Mouse (Mus musculus) heart, embryonic 13.5 days (tissue): ENCODE results near the gene Csgalnact2. TPM values are rescaled to one million over a fixed set of nuclear protein-coding genes. Genes with fewer than 3 reads are reported as not detected.

Source experiments
- ATAC-seq: fragments of 200-750 bp; cut with Nextera tagmentation; 2 replicates; pipeline ENCODE4 v1.8.0; 2017; ENCODE audit warnings: moderate TSS enrichment; ENCODE audit not compliant: insufficient number of reproducible peaks, low FRiP score, low TSS enrichment; ENCODE audit errors: extremely low read depth
- H3K27ac ChIP-seq: fragments of 300-500 bp; sonication (generic); replicated peaks from 2 replicates; pipeline ENCODE4 v1.5.1; 2015; ENCODE audit warnings: moderate library complexity, mild to moderate bottlenecking, inconsistent platforms
- H3K27me3 ChIP-seq: fragments of 300-500 bp; sonication (generic); replicated peaks from 2 replicates; pipeline ENCODE4 v1.6.1; 2015; ENCODE audit warnings: mild to moderate bottlenecking, inconsistent platforms
- H3K36me3 ChIP-seq: fragments of 300-500 bp; sonication (generic); 2 replicates; pipeline ENCODE4 v1.6.1; 2015; ENCODE audit warnings: mild to moderate bottlenecking, inconsistent platforms
- H3K4me1 ChIP-seq: fragments of 300-500 bp; sonication (generic); 2 replicates; pipeline ENCODE4 v1.6.1; 2015; ENCODE audit warnings: inconsistent platforms
- H3K4me2 ChIP-seq: fragments of 300-500 bp; sonication (generic); 2 replicates; pipeline ENCODE4 v1.6.1; 2015; ENCODE audit warnings: inconsistent platforms, mild to moderate bottlenecking, moderate library complexity
- H3K4me3 ChIP-seq: fragments of 300-500 bp; sonication (generic); 2 replicates; pipeline ENCODE4 v1.5.1; 2015; ENCODE audit warnings: moderate library complexity, mild to moderate bottlenecking, inconsistent platforms
- H3K9ac ChIP-seq: fragments of 300-500 bp; sonication (generic); 2 replicates; pipeline ENCODE4 v1.6.1; 2015; ENCODE audit warnings: inconsistent platforms, mild to moderate bottlenecking, moderate library complexity
- H3K9me3 ChIP-seq: fragments of 300-500 bp; sonication (generic); 2 replicates; pipeline ENCODE4 v1.6.1; 2016; ENCODE audit warnings: inconsistent platforms
- WGBS: fragments of 180-500 bp; shearing (Covaris S2); methylation state at CpG from one replicate; pipeline ENCODE4 v1.1.7; 2015; ENCODE audit warnings: mixed read lengths; 5-methylcytosine and 5-hydroxymethylcytosine counted together
- polyA plus RNA-seq: library from polyadenylated mRNA; unstranded; fragments of >200 nt; fragmentation: Nextera tagmentation; extraction: Ambion mirVana; gene quantifications from 2 replicates; pipeline ENCODE4 v1.2.1, GENCODE M21; 2015

Csgalnact2 gene
- 9.3 and 9.7 TPM in 2 replicates for polyA plus RNA-seq

DNA sequence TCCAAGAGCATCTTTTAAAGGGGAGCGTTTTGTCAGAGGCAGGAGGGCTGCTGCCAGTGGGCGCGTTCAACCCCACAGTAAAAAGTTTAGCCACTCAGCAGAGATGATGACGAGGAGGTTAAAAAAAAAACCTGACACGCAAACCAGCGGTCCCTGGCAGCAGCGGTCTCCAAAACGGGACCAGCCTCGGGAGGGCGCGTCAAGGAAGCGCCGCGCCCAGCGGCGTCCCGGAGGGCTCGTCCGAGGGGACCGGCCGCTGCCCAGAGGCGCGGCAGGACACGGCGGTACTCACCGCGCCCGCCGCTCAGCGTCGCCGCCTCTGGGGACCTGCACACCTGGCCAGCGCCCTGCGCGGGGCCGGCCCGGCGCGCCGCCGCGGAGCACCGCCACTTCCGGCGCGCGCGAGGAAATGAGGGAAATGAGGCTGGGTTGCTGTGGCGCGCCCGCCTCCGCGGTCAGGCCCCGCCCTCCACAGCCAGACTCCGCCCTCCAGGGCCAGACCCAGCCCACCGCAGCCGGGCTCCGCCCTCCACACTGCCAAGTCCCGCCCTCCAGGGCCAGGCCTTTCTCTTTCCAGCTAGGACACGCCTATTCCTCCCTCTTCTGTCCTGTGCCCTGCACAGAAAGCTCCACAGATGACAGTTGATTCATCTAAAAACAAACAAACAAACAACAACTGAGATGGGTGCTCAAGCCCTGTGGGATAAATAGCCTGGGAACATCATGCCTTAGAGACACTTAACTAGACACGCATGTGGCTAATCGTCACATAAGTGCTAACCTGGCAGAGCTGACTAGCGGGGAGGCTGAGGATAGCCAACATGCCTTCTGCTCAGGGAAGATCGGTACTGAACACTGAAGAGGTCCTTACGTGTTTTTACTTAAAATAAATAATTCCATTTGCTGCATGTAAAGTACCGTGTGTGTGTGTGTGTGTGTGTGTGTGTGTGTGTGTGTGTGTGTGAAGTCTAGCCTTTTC, at the start of gene Csgalnact2:
TSS of gene Csgalnact2 (minus strand) at position 410 of the 979 bp plus-strand sequence.
- H3K9ac ChIP-seq, result peak within 1 kb of the TSS; percentile 86
- ATAC-seq, result peak; percentile 97
- no peaks in the 10 kb centered on the region for H3K9me3 ChIP-seq
- peaks cover 7% of the 10 kb centered on the region for H3K4me1 ChIP-seq
- no peaks in the 10 kb centered on the region; the same call in 1 of the 2 replicates for H3K27me3 ChIP-seq
- peak within 1 kb of the TSS; percentile 78 for H3K27ac ChIP-seq
- H3K36me3 ChIP-seq, result no peaks in the 10 kb centered on the region
- peak within 1 kb of the TSS; percentile 88 for H3K4me2 ChIP-seq
- WGBS, result 7% methylated on average over 63 of the region's 66 CpGs
- H3K4me3 ChIP-seq, result peak within 1 kb of the TSS; percentile 79

- Histone ChIP-seq H3K27me3 (peaks cover 46% of the 10 kb centered on the region), H3K36me3 (no peaks in the 10 kb centered on the region), H3K4me2 (peak overlapping the region; percentile 22; the same call in 1 of the 2 replicates), H3K9ac (no peak overlapping the region), H3K9me3 (no peaks in the 10 kb centered on the region), H3K4me1 (peaks cover 10% of the 10 kb centered on the region), H3K27ac (no peak overlapping the region), H3K4me3 (no peak overlapping the region)
- ATAC-seq, result no peak
- WGBS, result 21% methylated on average over 9 of the region's 9 CpGs
Measured at GRCm38 (mm10) chr6:118188599-118188998, 49.7 kb upstream of the Csgalnact2 start.

- Histone ChIP-seq H3K27me3 (peaks cover 32% of the 10 kb centered on the region), H3K4me3 (no peak overlapping the region), H3K36me3 (no peaks in the 10 kb centered on the region), H3K27ac (no peak overlapping the region), H3K9ac (no peak overlapping the region), H3K4me2 (no peak overlapping the region), H3K4me1 (peaks cover 8% of the 10 kb centered on the region), H3K9me3 (no peaks in the 10 kb centered on the region)
- ATAC-seq, result no peak
- 84% methylated on average over 3 of the region's 3 CpGs for WGBS
Measured at GRCm38 (mm10) chr6:118187285-118187641, 48.3 kb upstream of the Csgalnact2 start.

- H3K27me3 ChIP-seq, result peaks cover 31% of the 10 kb centered on the region
- no peak overlapping the region for H3K9ac ChIP-seq
- H3K36me3 ChIP-seq, result no peaks in the 10 kb centered on the region
- no peak overlapping the region for H3K4me2 ChIP-seq
- H3K27ac ChIP-seq, result no peak overlapping the region
- WGBS, result 76% methylated on average over 17 of the region's 17 CpGs
- ATAC-seq, result no peak
- H3K4me1 ChIP-seq, result peaks cover 8% of the 10 kb centered on the region
- no peak overlapping the region for H3K4me3 ChIP-seq
- no peaks in the 10 kb centered on the region for H3K9me3 ChIP-seq
Measured at GRCm38 (mm10) chr6:118186620-118187284, 47.8 kb upstream of the Csgalnact2 start.

DNA sequence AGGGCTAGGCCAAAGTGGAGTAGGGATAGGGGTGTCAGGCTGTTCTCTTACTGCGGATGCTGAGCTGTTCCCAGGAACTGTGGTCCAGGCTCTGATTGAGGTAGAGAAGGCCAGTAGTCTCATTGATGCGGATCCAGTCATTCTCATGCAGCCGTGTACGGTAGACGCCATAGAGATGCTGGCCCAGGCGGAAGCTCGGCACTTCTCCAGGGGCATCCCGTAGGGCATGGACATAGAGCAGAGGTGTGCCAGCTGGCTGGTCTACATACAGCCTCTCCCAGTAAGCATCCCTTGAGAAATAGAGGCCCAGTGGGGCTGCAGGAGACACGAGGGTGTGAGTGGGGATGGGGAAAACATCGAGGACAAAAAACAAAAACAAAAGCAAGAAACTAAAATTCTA, 45.2 kb upstream of the Csgalnact2 start:
- H3K9ac ChIP-seq, result no peak overlapping the region
- H3K27me3 ChIP-seq, result peaks cover 22% of the 10 kb centered on the region
- 83% methylated on average over 10 of the region's 10 CpGs for WGBS
- H3K27ac ChIP-seq, result no peak overlapping the region
- H3K4me2 ChIP-seq, result no peak overlapping the region
- no peaks in the 10 kb centered on the region for H3K9me3 ChIP-seq
- H3K4me3 ChIP-seq, result no peak overlapping the region
- ATAC-seq, result no peak
- H3K4me1 ChIP-seq, result peaks cover 13% of the 10 kb centered on the region
- no peaks in the 10 kb centered on the region for H3K36me3 ChIP-seq

GRCm38 (mm10) chr6:118180085-118180423, 41.1 kb upstream of the Csgalnact2 start:
- Histone ChIP-seq H3K27ac (no peak overlapping the region), H3K4me2 (0 out of 2 replicates have a peak overlapping the region, but pooled peaks have one; percentile 8), H3K36me3 (no peaks in the 10 kb centered on the region), H3K9ac (no peak overlapping the region), H3K4me1 (peaks cover 5% of the 10 kb centered on the region), H3K4me3 (no peak overlapping the region), H3K9me3 (no peaks in the 10 kb centered on the region), H3K27me3 (peaks cover 6% of the 10 kb centered on the region; the same call in 1 of the 2 replicates)
- no peak for ATAC-seq
- WGBS, result 68% methylated on average over 12 of the region's 12 CpGs

DNA sequence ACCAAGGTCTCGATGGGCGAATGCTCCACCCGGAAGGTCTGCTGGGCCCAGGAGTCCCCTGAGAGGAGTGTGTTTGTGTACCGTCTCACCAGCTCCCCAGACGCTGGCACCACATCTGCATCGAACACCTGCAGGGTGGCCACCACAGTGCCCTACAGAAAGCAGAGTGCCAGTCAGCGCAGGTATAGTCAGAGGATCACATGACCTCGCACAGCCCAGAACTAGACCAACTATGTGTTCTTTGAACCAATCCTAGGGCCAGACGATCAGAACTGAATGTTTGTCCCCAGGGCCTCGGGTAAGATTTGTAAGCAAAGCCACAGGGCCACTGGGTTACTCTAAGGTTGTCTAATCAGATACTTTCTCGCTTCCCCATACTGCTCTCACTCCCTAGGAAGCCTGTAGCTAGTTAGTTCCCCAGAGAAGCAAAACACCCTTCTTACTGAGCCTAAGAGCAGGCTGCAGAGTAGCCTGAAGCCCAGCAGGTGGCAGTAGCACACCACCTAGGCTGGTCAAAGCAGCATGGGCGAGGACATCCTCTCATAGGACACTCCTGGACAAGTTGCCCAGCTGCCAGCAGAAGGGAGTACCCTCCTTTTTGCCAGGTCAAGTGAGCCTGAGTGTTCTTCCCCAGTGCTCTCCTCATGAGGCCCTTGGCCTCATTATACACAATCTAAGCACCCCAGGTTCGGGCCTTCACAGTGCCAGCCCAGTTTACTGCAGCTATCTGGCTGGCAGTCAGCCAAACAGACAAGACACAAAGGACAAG, 40.6 kb upstream of the Csgalnact2 start:
- Histone ChIP-seq H3K9ac (no peak overlapping the region), H3K27me3 (peaks cover 6% of the 10 kb centered on the region; the same call in 1 of the 2 replicates), H3K36me3 (no peaks in the 10 kb centered on the region), H3K4me2 (0 out of 2 replicates have a peak overlapping the region, but pooled peaks have one; percentile 8), H3K4me1 (peaks cover 5% of the 10 kb centered on the region), H3K9me3 (no peaks in the 10 kb centered on the region), H3K27ac (no peak overlapping the region), H3K4me3 (no peak overlapping the region)
- WGBS, result 56% methylated on average over 13 of the region's 13 CpGs
- no peak; the same call in 1 of the 2 replicates for ATAC-seq

- ATAC-seq, result no peak
- no peaks in the 10 kb centered on the region for H3K36me3 ChIP-seq
- 66% methylated on average over 5 of the region's 5 CpGs for WGBS
- no peak overlapping the region for H3K4me2 ChIP-seq
- H3K9ac ChIP-seq, result no peak overlapping the region
- H3K4me1 ChIP-seq, result no peaks in the 10 kb centered on the region
- no peaks in the 10 kb centered on the region for H3K9me3 ChIP-seq
- H3K4me3 ChIP-seq, result no peak overlapping the region
- H3K27me3 ChIP-seq, result no peaks in the 10 kb centered on the region
- no peak overlapping the region for H3K27ac ChIP-seq
Measured at GRCm38 (mm10) chr6:118173975-118174328, 35.0 kb upstream of the Csgalnact2 start.

DNA sequence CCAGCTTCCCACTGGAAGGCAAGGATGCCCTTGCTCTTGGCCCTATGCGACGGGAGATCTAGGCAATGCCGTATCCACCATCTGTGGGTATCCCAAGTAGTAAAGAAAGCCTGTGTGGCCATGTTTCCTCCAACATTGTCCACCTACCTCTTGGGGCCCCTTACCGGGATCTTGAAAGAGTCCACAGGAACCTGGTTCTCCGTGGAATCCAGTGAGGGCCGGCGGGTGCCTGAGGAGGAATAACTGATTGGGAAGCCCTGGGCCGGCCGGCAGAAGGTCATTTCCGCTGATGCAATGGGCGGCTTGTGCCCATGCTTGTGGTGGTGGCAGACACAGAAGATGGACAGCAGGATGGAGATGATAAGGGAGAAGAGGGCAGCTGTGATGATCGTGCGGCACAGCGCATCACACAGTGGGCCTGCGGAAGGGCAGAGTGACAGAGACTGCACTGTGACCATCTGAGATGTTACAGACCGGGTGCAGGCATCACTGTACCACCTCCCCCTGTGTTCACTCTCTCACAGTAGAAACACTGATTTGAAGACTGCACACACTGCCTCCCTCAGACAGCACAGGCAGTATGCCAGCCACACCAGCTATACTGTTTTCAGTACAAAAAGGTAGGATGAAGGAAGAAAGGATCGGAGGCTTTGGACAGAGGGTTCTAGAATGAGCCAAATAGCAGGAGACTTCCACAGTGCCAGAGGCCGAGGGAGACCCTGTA, 34.5 kb upstream of the Csgalnact2 start:
- Histone ChIP-seq H3K9me3 (no peaks in the 10 kb centered on the region), H3K4me1 (no peaks in the 10 kb centered on the region), H3K9ac (no peak overlapping the region), H3K27me3 (no peaks in the 10 kb centered on the region), H3K4me2 (no peak overlapping the region), H3K4me3 (no peak overlapping the region), H3K27ac (no peak overlapping the region), H3K36me3 (no peaks in the 10 kb centered on the region)
- no peak for ATAC-seq
- 82% methylated on average over 18 of the region's 18 CpGs for WGBS

GRCm38 (mm10) chr6:118171386-118171785, 32.4 kb upstream of the Csgalnact2 start:
- 87% methylated on average over 7 of the region's 7 CpGs for WGBS
- no peak for ATAC-seq

More at GRCm38 (mm10) chr6:118171386-118171785, 32.4 kb upstream of the Csgalnact2 start:
- Histone ChIP-seq H3K27me3 (no peaks in the 10 kb centered on the region), H3K27ac (no peak overlapping the region), H3K4me1 (no peaks in the 10 kb centered on the region), H3K4me2 (no peak overlapping the region), H3K9me3 (no peaks in the 10 kb centered on the region), H3K36me3 (no peaks in the 10 kb centered on the region), H3K9ac (no peak overlapping the region), H3K4me3 (no peak overlapping the region)
